Mouse (Mus musculus): ENCODE data around the gene Ahsg. TPM values are rescaled to one million over a fixed set of nuclear protein-coding genes. Genes with fewer than 3 reads are reported as not detected.

Gene Ahsg
- polyA plus RNA-seq, 1 experiment = not detected

DNA sequence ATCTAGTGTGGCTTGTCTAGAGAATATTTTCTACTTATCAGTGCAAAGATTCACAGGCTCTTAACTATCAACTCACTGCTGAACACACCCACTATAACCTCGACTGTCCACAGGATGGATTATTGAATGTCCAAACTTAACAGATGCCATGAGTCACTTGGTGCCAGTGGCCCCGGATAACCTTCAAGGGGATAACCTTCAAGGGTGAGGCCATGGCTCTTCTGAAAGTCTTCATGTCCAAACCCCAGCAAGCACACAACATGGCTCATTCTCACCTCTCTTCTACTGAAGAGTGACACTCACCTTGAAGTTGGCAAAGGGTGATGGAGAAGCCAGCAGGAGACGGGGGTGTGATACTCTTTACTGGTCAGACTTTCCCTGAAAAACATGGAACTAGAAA lies 4.4 kb upstream of the Ahsg start:
- Histone ChIP-seq H3K4me3 (ENCODE audit: insufficient read depth, low read depth, low read length) (no peak overlapping the region), H3K36me3 (ENCODE audit: control insufficient read depth, insufficient read depth, low read length) (no peaks in the 10 kb centered on the region), H3K27me3 (replicated peaks; ENCODE audit: control insufficient read depth, insufficient read depth, low read length) (no peaks in the 10 kb centered on the region), H3K27ac (ENCODE audit: insufficient read depth, low read depth, low read length) (no peak overlapping the region), H3K4me1 (ENCODE audit: control insufficient read depth, insufficient read depth, low read length) (no peaks in the 10 kb centered on the region)
- TF ChIP-seq CTCF (conservative IDR thresholded peaks at IDR 0.05; ENCODE audit: insufficient read depth, insufficient read length, low read depth, low read length) (no peak), POLR2A (IDR thresholded peaks at IDR 0.05; ENCODE audit: low read depth, low read length) (no peak)
- DNase-seq = no peak
- 76% methylated on average over 3 of the region's 3 CpGs for WGBS

DNA sequence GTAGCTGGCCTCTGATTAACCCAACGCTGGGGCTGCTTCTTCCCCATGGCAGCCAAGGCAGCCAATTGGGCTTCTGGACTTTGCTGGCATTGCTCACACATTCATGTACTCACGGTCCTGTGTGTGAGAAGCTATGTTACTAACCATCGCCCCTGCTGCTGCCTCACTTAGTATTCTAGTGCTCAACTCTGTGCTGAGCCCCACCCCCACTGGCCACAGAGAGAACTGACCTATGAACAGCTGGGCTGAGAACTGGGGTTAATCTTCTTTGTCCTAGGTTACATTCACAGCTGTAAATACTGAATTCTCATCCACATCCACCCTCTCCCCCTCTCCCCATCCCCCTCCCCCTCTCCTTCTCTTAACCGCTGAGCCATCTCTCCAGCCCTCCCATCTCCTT lies 2.2 kb upstream of the Ahsg start:
- no peaks in the 10 kb centered on the region for H3K36me3 ChIP-seq (ENCODE audit: control insufficient read depth, insufficient read depth, low read length)
- 74% methylated on average over 4 of the region's 4 CpGs for WGBS

DNA sequence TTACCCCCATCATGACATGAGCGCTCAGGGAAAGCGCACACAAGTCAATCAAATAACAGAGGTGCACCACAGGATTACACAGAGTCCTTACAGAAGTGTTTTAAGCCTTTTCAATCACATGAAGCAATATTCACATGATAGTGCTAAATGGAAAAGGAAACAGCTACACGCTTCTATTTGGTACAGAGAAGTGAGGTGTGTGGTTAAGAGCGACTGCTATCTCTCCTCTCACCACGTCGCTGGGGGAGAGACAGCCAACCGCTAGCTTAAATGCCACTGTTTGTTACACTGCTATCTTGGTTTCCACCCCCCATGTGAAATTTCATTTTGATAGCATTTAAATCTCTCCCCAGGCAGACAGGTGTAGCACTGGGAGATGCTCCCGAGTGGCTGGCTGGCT lies 1.4 kb upstream of the Ahsg start:
- no peak for TF ChIP-seq POLR2A (IDR thresholded peaks at IDR 0.05; ENCODE audit: low read depth, low read length)
- no peak for TF ChIP-seq CTCF (conservative IDR thresholded peaks at IDR 0.05; ENCODE audit: insufficient read depth, insufficient read length, low read depth, low read length)
- Histone ChIP-seq H3K4me1 (ENCODE audit: control insufficient read depth, insufficient read depth, low read length) (no peaks in the 10 kb centered on the region), H3K4me3 (ENCODE audit: insufficient read depth, low read depth, low read length) (no peak overlapping the region), H3K36me3 (ENCODE audit: control insufficient read depth, insufficient read depth, low read length) (no peaks in the 10 kb centered on the region), H3K27ac (ENCODE audit: insufficient read depth, low read depth, low read length) (no peak overlapping the region), H3K27me3 (replicated peaks; ENCODE audit: control insufficient read depth, insufficient read depth, low read length) (no peaks in the 10 kb centered on the region)
- DNase-seq = no peak
- WGBS = 92% methylated on average over 8 of the region's 8 CpGs

More for the DNA sequence above, 2.2 kb upstream of the Ahsg start:
- no peak for DNase-seq
- Histone ChIP-seq H3K4me1 (ENCODE audit: control insufficient read depth, insufficient read depth, low read length) (no peaks in the 10 kb centered on the region), H3K27me3 (replicated peaks; ENCODE audit: control insufficient read depth, insufficient read depth, low read length) (no peaks in the 10 kb centered on the region), H3K27ac (ENCODE audit: insufficient read depth, low read depth, low read length) (no peak overlapping the region), H3K4me3 (ENCODE audit: insufficient read depth, low read depth, low read length) (no peak overlapping the region)
- TF ChIP-seq POLR2A (IDR thresholded peaks at IDR 0.05; ENCODE audit: low read depth, low read length) (no peak), CTCF (conservative IDR thresholded peaks at IDR 0.05; ENCODE audit: insufficient read depth, insufficient read length, low read depth, low read length) (no peak)

DNA sequence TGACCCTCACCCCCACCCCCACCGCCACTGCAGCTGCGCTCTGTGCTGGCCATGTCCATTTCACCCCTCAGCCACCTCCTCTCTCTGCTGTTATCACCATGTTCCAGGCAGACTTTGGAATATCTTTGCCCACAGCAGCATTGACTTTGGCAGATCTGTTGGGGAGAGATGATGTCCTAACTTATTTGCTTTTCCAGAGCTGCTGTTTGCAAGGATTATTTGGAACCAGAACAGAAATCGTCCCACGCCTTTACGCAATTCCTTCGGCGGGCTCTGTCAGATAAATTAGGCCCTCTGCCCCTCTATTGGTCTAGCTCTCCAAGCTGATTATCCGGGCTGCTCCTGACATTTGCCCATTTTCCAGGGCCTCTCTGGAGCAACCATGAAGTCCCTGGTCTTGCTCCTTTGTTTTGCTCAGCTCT lies 667 bp downstream of the Ahsg start:
- H3K27ac ChIP-seq (ENCODE audit: insufficient read depth, low read depth, low read length) = no peak overlapping the region
- H3K4me3 ChIP-seq (ENCODE audit: insufficient read depth, low read depth, low read length) = no peak overlapping the region
- no peak for DNase-seq
- no peak for TF ChIP-seq CTCF (conservative IDR thresholded peaks at IDR 0.05; ENCODE audit: insufficient read depth, insufficient read length, low read depth, low read length)
- no peak for TF ChIP-seq POLR2A (IDR thresholded peaks at IDR 0.05; ENCODE audit: low read depth, low read length)
- 93% methylated on average over 8 of the region's 8 CpGs for WGBS
- no peaks in the 10 kb centered on the region for H3K27me3 ChIP-seq (replicated peaks; ENCODE audit: control insufficient read depth, insufficient read depth, low read length)
- H3K4me1 ChIP-seq (ENCODE audit: control insufficient read depth, insufficient read depth, low read length) = no peaks in the 10 kb centered on the region
- H3K36me3 ChIP-seq (ENCODE audit: control insufficient read depth, insufficient read depth, low read length) = no peaks in the 10 kb centered on the region

DNA sequence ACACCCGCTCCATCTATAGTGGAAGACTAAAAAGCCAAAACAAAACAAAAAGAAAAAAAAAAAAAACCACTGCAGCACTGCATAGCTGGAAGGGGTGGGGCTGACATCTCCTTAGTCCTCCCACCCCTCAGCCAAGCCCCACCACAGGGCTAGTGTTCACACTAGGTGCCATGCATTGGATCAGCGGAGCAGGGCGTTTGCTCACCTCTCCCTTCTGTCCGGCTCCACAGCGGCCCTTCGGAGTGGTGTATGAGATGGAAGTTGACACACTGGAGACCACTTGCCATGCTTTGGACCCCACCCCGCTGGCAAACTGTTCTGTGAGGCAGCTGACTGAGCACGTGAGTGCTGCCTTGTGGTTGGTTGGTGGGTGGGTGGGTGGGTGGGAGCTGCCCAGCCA lies 3.0 kb downstream of the Ahsg start:
- WGBS = 69% methylated on average over 8 of the region's 8 CpGs
- no peaks in the 10 kb centered on the region for H3K27me3 ChIP-seq (replicated peaks; ENCODE audit: control insufficient read depth, insufficient read depth, low read length)
- H3K4me1 ChIP-seq (ENCODE audit: control insufficient read depth, insufficient read depth, low read length) = no peaks in the 10 kb centered on the region
- no peak for TF ChIP-seq POLR2A (IDR thresholded peaks at IDR 0.05; ENCODE audit: low read depth, low read length)
- TF ChIP-seq CTCF (conservative IDR thresholded peaks at IDR 0.05; ENCODE audit: insufficient read depth, insufficient read length, low read depth, low read length) = no peak
- no peak for DNase-seq
- H3K27ac ChIP-seq (ENCODE audit: insufficient read depth, low read depth, low read length) = no peak overlapping the region
- no peaks in the 10 kb centered on the region for H3K36me3 ChIP-seq (ENCODE audit: control insufficient read depth, insufficient read depth, low read length)
- no peak overlapping the region for H3K4me3 ChIP-seq (ENCODE audit: insufficient read depth, low read depth, low read length)

DNA sequence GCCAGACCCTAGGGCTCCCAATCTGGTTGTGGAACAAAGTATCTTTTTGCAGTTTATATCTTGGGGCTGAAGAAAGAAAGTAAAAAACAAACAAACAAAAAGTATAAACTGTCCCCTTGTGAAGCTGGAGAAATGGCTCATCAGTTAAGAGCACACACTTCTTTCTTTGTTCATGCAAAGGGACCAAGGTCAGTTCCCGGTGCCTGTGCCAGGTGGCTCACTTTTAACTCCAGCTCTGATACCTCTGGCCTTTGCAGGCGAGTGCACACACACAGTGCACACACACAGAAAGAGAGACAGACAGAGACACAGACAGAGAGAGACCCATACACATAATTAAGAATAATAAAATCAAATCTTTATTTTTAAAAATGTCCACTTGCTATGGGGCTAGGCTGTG lies 5.5 kb downstream of the Ahsg start:
- no peaks in the 10 kb centered on the region for H3K27me3 ChIP-seq (replicated peaks; ENCODE audit: control insufficient read depth, insufficient read depth, low read length)
- H3K4me3 ChIP-seq (ENCODE audit: insufficient read depth, low read depth, low read length) = no peak overlapping the region
- H3K36me3 ChIP-seq (ENCODE audit: control insufficient read depth, insufficient read depth, low read length) = no peaks in the 10 kb centered on the region
- H3K4me1 ChIP-seq (ENCODE audit: control insufficient read depth, insufficient read depth, low read length) = no peaks in the 10 kb centered on the region
- no peak for TF ChIP-seq POLR2A (IDR thresholded peaks at IDR 0.05; ENCODE audit: low read depth, low read length)
- no peak for TF ChIP-seq CTCF (conservative IDR thresholded peaks at IDR 0.05; ENCODE audit: insufficient read depth, insufficient read length, low read depth, low read length)
- WGBS = 54% methylated on average over 2 of the region's 2 CpGs
- no peak overlapping the region for H3K27ac ChIP-seq (ENCODE audit: insufficient read depth, low read depth, low read length)
- DNase-seq = no peak

DNA sequence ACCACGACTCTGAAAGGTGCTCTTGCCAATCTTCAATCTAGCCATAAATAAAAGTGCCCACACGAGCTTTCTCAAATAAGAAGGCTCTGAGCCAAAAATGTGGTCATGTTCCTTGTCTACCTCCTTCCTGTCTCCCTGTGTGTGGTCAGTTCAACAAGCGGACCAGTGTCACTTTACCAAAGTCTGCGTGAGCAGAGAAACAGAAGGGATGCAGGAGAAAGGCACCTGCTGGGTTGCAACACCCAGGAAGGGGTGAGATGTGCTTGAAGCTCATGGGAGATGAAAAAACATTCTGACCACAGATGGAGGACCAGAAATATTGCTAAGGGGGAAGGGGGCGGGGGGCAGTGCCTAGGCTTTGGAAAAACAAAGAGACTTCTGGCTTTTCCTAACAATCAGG lies 8.3 kb downstream of the Ahsg start:
- no peak overlapping the region for H3K27ac ChIP-seq (ENCODE audit: insufficient read depth, low read depth, low read length)
- WGBS = 42% methylated on average over 5 of the region's 5 CpGs

More for the DNA sequence above, 8.3 kb downstream of the Ahsg start:
- Histone ChIP-seq H3K27me3 (replicated peaks; ENCODE audit: control insufficient read depth, insufficient read depth, low read length) (no peaks in the 10 kb centered on the region), H3K4me1 (ENCODE audit: control insufficient read depth, insufficient read depth, low read length) (no peaks in the 10 kb centered on the region), H3K36me3 (ENCODE audit: control insufficient read depth, insufficient read depth, low read length) (no peaks in the 10 kb centered on the region), H3K4me3 (ENCODE audit: insufficient read depth, low read depth, low read length) (no peak overlapping the region)
- DNase-seq = no peak
- TF ChIP-seq POLR2A (IDR thresholded peaks at IDR 0.05; ENCODE audit: low read depth, low read length) (no peak), CTCF (conservative IDR thresholded peaks at IDR 0.05; ENCODE audit: insufficient read depth, insufficient read length, low read depth, low read length) (no peak)

All from kidney, adult 2 months (tissue).